Mouse (Mus musculus) central nervous system, embryonic 18 days (tissue): Measurements from ENCODE around the gene Pbld2. TPM values are rescaled to one million over a fixed set of nuclear protein-coding genes. Genes with fewer than 3 reads are reported as not detected.

ENCODE experiments used
- polyA plus RNA-seq: library from polyadenylated mRNA; depleted of rRNA; stranded (reverse); fragments of >200 nt; gene quantifications from 2 replicates; pipeline ENCODE4 v1.2.3, GENCODE M21; 2012; rRNA removed

The Pbld2 gene
- polyA plus RNA-seq = 1.9 TPM in 2 replicates

DNA sequence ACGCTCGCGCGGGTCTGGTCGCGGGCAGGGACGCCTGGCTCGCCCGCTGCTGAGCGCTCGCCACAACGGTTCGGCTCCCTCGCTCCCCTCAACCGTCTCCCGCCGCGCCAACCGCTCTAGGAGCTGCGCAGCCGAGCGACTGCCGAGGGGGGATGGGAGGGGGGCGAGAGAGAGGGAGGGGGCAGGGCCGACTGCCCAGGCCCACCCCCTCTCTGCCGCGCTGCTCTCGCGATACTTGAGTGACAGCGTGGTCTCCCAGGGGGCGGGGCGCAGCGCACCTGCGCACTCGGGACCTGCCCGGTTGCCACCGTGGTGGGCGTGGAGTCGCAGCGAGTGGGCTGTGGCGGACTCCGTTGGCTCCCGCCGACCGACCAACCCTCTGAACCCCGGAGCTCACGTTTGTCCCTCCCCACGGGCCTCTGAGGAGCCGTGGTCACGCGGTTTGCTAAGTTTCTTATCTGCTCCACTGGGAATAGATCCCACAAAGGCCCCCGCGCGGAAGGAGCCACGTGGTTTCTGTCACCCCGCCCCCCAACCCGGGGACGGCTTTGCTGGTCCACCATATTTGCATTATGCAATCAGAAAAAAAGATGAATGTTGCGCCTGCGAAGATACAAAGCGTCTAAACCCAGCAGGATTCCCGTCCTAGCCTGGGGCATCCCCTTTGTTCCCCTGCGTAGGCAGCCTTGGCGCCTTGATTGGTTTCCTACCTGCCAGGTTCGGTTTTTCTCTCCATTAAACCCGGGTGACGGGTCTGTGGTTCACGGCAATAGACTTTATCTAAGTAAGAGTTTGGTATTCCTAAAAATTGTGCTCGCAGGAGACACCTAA lies at the start of gene Pbld2, which contains the start of gene Hnrnph3:
Gene Pbld2 (plus strand): TSS at position 567 of the 831 bp plus-strand sequence.
Gene Hnrnph3 (minus strand): TSS at position 469 of the 831 bp plus-strand sequence.

DNA sequence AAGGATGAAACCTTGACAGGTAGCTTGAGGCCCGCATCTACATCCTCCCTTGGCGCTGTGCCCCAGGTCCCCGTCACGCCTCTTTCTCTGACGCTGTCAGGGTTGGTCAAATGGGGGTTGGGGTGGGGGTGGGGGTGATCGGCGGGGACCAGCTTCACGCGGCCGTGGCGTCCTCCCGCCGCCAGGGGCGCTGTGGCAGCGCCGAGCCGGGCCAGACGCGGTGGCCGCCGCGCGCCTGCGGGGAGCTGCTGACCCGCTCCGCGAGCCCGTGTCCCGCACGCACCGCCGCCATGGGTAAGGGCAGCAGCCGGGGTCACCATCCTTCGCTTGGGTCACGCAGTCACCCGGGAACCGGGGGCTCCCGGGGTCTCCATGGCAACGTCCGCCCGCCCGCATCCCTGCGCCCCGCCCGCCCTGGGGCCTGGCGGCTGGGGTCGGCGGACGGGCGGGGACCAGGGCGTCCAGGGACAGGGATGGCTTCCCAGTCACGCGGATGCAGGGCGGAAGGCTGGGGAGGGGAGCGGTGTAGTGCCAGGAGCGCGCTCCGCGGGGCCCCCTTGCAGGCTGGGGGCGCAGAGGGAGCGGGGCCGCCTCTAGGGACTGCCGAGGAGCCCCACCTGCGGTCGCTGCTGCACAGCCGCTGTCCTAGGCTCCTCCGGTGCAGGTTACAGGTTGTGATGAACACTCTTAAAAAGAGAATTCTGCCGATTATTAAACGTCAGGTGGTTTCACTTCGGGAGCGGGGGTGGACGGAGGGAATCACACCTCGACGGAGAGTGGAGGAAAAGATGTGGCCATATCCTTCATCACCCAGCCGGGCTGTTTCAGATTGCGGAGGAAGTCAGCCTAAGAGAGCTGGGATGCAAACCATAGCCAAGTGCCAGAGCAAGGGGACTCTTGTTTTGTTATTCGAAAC lies 43.8 kb upstream of the Pbld2 start, which contains the start of gene Rufy2:
Gene Rufy2 (plus strand): TSS at position 185 of the 916 bp plus-strand sequence.

DNA sequence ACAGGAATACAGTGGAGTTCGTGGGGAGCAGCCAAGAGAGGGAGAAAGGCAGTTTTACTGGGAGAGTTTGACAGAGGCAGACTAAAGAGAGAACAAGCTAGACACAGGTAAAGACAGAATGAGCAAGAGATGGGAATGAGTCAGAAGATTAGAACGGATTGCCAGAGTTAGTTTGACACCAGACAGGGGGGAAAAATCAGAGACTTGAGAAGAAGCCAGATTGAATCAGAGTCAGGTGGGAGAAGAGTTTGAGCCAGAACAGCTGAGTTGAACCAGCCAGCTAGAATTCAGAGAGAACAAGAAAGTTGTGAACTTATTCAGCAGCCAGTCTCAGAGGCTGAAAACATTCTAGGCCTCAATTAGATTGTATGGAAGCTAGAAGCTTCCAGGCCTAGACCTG lies 35.7 kb downstream of the Pbld2 start, which contains the start of gene Pbld1:
Gene Pbld1 (plus strand): TSS at position 301 of the 400 bp plus-strand sequence.

DNA sequence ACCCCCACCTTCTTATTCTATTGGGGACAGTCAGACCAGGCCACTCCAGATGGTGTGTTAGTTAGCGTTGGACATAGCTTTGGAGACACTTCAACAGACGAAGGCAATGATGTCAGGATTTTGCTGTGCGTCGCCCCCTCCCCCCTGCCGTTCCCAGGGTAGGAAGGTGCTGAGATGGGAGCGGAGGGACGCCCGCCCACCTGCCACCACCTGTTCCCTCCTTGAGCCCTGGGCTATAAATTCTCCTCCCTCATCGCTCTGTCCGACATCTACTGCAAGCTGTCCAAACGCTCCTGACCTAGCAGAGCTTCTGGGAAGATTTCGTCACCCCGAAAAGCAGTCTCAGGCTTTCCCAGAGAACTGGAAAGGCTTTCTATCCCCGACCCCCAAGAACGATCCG lies 75.4 kb downstream of the Pbld2 start, which contains the start of gene Atoh7:
Gene Atoh7 (plus strand): TSS at position 131 of the 400 bp plus-strand sequence.

Other genes with a start within 250 kb of the Pbld2 start
- 58.4 and 62.2 TPM in 2 replicates for gene Ccar1, start 232.0 kb upstream of the Pbld2 start, polyA plus RNA-seq
- 8.8 TPM in 2 replicates for gene Tet1, start 115.3 kb upstream of the Pbld2 start, polyA plus RNA-seq
- gene Slc25a16, start 103.7 kb upstream of the Pbld2 start, polyA plus RNA-seq = 17.1 and 17.2 TPM in 2 replicates
- gene Dna2, start 77.3 kb upstream of the Pbld2 start, polyA plus RNA-seq = 5.7 and 7.3 TPM in 2 replicates
- 52.0 and 56.6 TPM in 2 replicates for gene Rufy2, start 44.1 kb upstream of the Pbld2 start, polyA plus RNA-seq
- 102 and 109 TPM in 2 replicates for gene Hnrnph3, start 98 bp upstream of the Pbld2 start, polyA plus RNA-seq
- 0.13 and 0.27 TPM in 2 replicates for gene Pbld1, start 35.8 kb downstream of the Pbld2 start, polyA plus RNA-seq
- 1.2 and 3.0 TPM in 2 replicates for gene Atoh7, start 75.3 kb downstream of the Pbld2 start, polyA plus RNA-seq
- 0.53 and 1.1 TPM in 2 replicates for gene Mypn, start 179.6 kb downstream of the Pbld2 start, polyA plus RNA-seq
- 42.5 and 43.4 TPM in 2 replicates for gene Herc4, start 219.5 kb downstream of the Pbld2 start, polyA plus RNA-seq